Mouse (Mus musculus): ENCODE data around the gene Myo15. TPM values are rescaled to one million over a fixed set of nuclear protein-coding genes. Genes with fewer than 3 reads are reported as not detected.

Gene Myo15
- polyA plus RNA-seq, 1 experiment from 2014 or later = 0.08 TPM

DNA sequence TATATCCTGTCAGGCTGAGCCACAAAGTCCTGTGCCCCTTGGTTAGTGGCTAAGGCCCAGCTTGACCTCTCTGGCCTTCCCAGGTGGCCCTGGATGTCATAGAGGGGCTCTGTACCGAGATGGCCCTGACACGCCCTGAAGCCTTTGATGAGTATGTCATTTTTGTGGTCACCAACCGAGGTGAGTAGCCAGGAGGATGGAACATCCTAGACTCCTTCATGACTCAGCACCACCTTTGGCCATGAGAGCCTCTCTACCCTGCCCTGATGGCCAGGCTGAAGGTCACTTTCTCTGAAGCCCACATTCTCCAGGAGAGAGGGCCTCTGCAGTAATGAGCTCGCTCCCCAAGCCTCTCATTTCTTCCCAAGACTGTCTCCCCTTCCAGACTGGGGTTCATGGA lies 49.2 kb downstream of the Myo15 start:
- Histone ChIP-seq H3K4me3 (replicated peaks; ENCODE audit: low read length) (no peak overlapping the region), H3K27ac (ENCODE audit: low read length) (no peak overlapping the region), H3K9ac (replicated peaks; ENCODE audit: low read depth, low read length) (no peak overlapping the region), H3K36me3 (ENCODE audit: control insufficient read depth, insufficient read depth) (no peaks in the 10 kb centered on the region), H3K4me1 (replicated peaks; ENCODE audit: control insufficient read depth, insufficient read depth, low read length) (no peaks in the 10 kb centered on the region), H3K4me2 (ENCODE audit: low read length) (no peak overlapping the region), H3K9me3 (ENCODE audit: control insufficient read depth, low read length) (no peaks in the 10 kb centered on the region), H3K27me3 (replicated peaks; ENCODE audit: control insufficient read depth, insufficient read depth, low read length) (no peaks in the 10 kb centered on the region)
- no peak for ATAC-seq
- WGBS = 72% methylated on average over 4 of the region's 4 CpGs

DNA sequence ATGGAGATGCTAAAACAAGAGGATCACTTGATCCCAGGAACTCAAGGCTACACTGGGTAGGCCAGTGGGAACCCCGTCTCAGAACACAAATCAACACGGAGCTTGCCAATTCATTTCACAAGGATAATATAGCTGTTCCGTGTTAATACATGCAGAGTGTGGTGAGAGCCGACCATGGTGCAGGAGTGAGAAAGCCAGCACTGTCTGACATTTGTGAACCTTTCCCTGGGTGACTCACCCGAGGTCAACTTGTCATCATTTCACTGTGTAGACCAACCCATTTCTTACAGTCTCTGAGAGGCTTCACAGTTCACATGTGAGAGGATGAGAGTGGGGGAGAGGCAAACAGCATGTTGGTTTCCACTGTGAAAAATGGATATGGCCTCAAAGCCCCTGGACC lies 52.9 kb downstream of the Myo15 start:
- Histone ChIP-seq H3K4me3 (replicated peaks; ENCODE audit: low read length) (no peak overlapping the region), H3K4me1 (replicated peaks; ENCODE audit: control insufficient read depth, insufficient read depth, low read length) (no peaks in the 10 kb centered on the region), H3K36me3 (ENCODE audit: control insufficient read depth, insufficient read depth) (no peaks in the 10 kb centered on the region), H3K27me3 (replicated peaks; ENCODE audit: control insufficient read depth, insufficient read depth, low read length) (no peaks in the 10 kb centered on the region), H3K9ac (replicated peaks; ENCODE audit: low read depth, low read length) (no peak overlapping the region), H3K9me3 (ENCODE audit: control insufficient read depth, low read length) (no peaks in the 10 kb centered on the region), H3K27ac (ENCODE audit: low read length) (no peak overlapping the region), H3K4me2 (ENCODE audit: low read length) (no peak overlapping the region)
- ATAC-seq = no peak
- WGBS = 79% methylated on average over 5 of the region's 5 CpGs

DNA sequence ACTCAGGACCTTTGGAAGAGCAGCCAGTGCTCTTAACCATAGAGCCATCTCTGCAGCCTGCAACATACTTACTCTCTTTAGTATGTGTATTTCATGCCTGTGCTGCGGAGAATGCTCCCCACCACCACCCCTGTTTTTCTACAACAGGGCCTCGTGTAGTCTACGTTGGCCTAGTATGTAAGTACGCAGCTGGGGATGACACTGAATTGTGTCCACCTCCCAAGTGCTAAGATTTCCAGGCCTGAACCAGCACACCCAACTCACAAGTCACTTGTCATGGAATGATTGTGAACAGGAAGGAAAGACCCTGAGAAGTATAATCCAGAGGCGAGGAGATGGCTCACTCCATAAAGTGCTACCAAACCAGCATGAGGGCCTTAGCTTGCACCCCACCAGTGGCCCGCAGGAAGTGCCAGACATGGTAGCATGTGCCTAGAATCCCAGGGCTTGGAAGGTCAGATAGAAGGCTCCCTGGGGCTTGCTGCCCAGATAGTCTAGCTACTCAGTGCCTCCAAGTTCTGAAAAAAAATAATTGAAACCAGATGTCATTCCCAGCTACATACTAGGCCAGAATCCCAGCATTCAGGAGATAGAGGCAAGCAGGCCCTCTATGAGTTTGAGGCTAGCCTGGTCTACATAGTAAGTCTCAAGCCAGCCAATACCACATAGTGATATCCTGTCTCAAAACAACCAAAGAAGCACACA lies 53.7 kb downstream of the Myo15 start:
- no peak for ATAC-seq
- Histone ChIP-seq H3K9me3 (ENCODE audit: control insufficient read depth, low read length) (no peaks in the 10 kb centered on the region), H3K9ac (replicated peaks; ENCODE audit: low read depth, low read length) (no peak overlapping the region), H3K36me3 (ENCODE audit: control insufficient read depth, insufficient read depth) (no peaks in the 10 kb centered on the region), H3K4me3 (replicated peaks; ENCODE audit: low read length) (no peak overlapping the region), H3K27ac (ENCODE audit: low read length) (no peak overlapping the region), H3K27me3 (replicated peaks; ENCODE audit: control insufficient read depth, insufficient read depth, low read length) (no peaks in the 10 kb centered on the region), H3K4me2 (ENCODE audit: low read length) (no peak overlapping the region), H3K4me1 (replicated peaks; ENCODE audit: control insufficient read depth, insufficient read depth, low read length) (no peaks in the 10 kb centered on the region)
- 90% methylated on average over 6 of the region's 6 CpGs for WGBS

DNA sequence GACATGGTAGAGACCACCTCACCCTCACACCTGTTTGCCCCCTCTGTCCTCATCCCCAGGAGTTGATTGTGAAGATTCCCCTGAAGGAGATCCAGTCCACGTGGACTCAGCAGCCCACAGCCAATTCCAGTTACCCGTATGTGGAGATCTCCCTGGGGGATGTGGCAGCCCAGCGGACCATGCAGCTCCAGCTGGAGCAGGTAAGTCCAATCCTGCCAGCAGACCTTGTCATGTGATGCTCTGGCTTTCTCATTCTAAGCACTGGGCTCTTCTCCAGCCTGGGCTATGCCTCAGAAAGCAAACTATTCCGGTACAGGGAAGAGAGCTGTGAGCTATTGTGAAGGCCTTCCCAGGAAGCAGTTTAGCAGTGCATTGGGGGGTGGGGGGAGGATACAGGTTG lies 57.3 kb downstream of the Myo15 start:
- Histone ChIP-seq H3K36me3 (ENCODE audit: control insufficient read depth, insufficient read depth) (no peaks in the 10 kb centered on the region), H3K4me3 (replicated peaks; ENCODE audit: low read length) (no peak overlapping the region), H3K4me2 (ENCODE audit: low read length) (no peak overlapping the region), H3K27ac (ENCODE audit: low read length) (no peak overlapping the region), H3K4me1 (replicated peaks; ENCODE audit: control insufficient read depth, insufficient read depth, low read length) (no peaks in the 10 kb centered on the region), H3K9me3 (ENCODE audit: control insufficient read depth, low read length) (no peaks in the 10 kb centered on the region), H3K9ac (replicated peaks; ENCODE audit: low read depth, low read length) (no peak overlapping the region), H3K27me3 (replicated peaks; ENCODE audit: control insufficient read depth, insufficient read depth, low read length) (no peaks in the 10 kb centered on the region)
- 77% methylated on average over 4 of the region's 4 CpGs for WGBS
- ATAC-seq = no peak

DNA sequence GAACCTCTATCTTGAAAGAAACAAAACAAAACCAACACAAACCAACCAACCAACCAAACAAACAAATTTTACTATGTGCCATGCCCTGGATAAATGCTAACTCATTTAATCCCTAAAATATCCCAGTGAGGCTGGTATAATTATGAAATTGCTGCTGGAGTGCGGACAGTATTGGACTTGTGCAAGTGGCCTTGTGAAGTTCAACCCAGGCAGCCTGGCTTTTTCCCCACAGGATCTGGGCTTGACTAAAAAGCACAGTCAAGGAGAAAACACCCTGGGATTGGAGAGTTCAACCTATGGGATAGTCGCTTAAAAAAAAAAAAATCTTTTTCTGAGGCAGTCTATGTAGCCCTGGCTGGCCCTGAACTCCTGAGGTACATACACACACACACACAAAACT lies 66.5 kb downstream of the Myo15 start:
- Histone ChIP-seq H3K4me1 (replicated peaks; ENCODE audit: control insufficient read depth, insufficient read depth, low read length) (peaks cover 24% of the 10 kb centered on the region), H3K27ac (ENCODE audit: low read length) (peak overlapping the region; percentile 99), H3K36me3 (ENCODE audit: control insufficient read depth, insufficient read depth) (no peaks in the 10 kb centered on the region), H3K27me3 (replicated peaks; ENCODE audit: control insufficient read depth, insufficient read depth, low read length) (no peaks in the 10 kb centered on the region), H3K9ac (replicated peaks; ENCODE audit: low read depth, low read length) (peak overlapping the region; percentile 68), H3K4me3 (replicated peaks; ENCODE audit: low read length) (no peak overlapping the region), H3K4me2 (ENCODE audit: low read length) (peak overlapping the region; percentile 89; the same call in 1 of the 2 replicates), H3K9me3 (ENCODE audit: control insufficient read depth, low read length) (no peaks in the 10 kb centered on the region)
- 91% methylated on average over 2 of the region's 2 CpGs for WGBS
- ATAC-seq = no peak

DNA sequence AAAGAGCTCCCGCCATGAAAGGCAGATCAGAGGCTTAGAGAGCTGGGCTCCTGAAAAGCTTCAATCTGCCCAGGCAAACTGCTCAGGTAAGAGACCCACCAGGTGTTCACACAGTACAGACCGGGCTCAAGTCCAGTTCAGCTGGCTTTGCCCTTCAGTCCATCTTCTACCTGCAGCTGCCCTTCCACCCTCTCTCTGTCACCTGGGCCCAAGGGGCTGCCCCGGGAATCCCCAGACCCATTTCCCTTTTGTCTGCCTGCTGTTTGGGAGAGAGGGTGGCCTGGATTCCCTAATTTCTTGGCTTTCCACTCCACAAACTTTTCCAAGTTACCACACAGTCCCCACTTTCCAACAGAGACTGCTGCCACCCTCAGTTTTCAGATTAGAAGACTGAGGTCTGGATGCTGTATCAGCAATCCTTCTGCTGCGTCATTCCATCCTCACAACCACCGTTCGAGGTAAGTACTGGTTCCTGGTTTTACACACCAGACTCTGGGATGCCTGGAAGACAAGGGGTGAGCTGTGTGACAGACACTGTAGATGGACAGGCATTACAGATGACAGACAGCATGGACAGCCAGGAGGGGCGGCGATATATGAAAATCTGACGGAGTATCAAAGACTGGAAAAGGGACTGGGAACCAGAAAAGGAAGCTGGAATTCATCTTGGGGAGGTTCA lies 67.2 kb downstream of the Myo15 start, which contains the start of gene Alkbh5:
Alkbh5 (plus strand) TSS at position 202 of the 679 bp plus-strand sequence.
- Histone ChIP-seq H3K4me1 (replicated peaks; ENCODE audit: control insufficient read depth, insufficient read depth, low read length) (peaks cover 30% of the 10 kb centered on the region), H3K9me3 (ENCODE audit: control insufficient read depth, low read length) (no peaks in the 10 kb centered on the region), H3K36me3 (ENCODE audit: control insufficient read depth, insufficient read depth) (no peaks in the 10 kb centered on the region), H3K4me3 (replicated peaks; ENCODE audit: low read length) (peak within 1 kb of the TSS; percentile 98), H3K4me2 (ENCODE audit: low read length) (peak within 1 kb of the TSS; percentile 89), H3K27me3 (replicated peaks; ENCODE audit: control insufficient read depth, insufficient read depth, low read length) (no peaks in the 10 kb centered on the region), H3K9ac (replicated peaks; ENCODE audit: low read depth, low read length) (peak within 1 kb of the TSS; percentile 68), H3K27ac (ENCODE audit: low read length) (peak within 1 kb of the TSS; percentile 99)
- 0 out of 2 replicates have a peak, but pooled peaks have one; percentile 0 for ATAC-seq
- 14% methylated on average over 9 of the region's 9 CpGs for WGBS

DNA sequence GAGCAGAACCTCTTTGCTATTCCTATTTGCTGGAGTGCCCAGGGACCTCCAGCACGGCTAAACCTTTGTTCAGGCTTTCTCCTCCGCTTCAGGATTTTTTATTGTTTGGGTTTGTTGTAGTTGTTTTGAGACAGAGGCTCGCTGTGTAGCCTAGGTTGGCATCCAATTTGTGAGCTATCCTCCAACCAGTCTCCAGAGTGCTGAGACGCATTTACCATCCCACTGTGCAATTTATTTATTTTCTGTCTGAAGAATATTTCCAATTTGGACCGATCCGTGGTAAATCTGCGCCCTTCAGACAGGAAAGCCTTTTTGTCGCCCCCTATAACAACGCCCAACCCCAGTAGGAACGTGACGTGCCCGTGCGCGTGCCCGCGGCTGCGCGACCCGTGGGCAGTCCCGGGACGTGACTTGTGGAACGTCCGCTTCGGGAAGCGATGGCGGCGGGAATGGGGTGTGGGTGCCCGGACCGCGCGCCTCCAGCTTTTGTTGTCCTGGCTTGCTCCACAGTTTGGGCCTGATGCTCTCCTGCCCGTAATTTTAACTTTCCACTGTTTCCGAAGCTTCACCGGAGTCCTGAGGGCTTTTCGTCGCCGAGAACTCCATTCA lies 67.8 kb downstream of the Myo15 start:
- peak overlapping the region; percentile 89 for H3K4me2 ChIP-seq (ENCODE audit: low read length)
- H3K36me3 ChIP-seq (ENCODE audit: control insufficient read depth, insufficient read depth) = no peaks in the 10 kb centered on the region
- H3K27ac ChIP-seq (ENCODE audit: low read length) = peak overlapping the region; percentile 99
- H3K27me3 ChIP-seq (replicated peaks; ENCODE audit: control insufficient read depth, insufficient read depth, low read length) = no peaks in the 10 kb centered on the region
- peak; percentile 74 for ATAC-seq
- H3K4me1 ChIP-seq (replicated peaks; ENCODE audit: control insufficient read depth, insufficient read depth, low read length) = peaks cover 34% of the 10 kb centered on the region
- peak overlapping the region; percentile 68 for H3K9ac ChIP-seq (replicated peaks; ENCODE audit: low read depth, low read length)
- H3K4me3 ChIP-seq (replicated peaks; ENCODE audit: low read length) = peak overlapping the region; percentile 98
- 0% methylated on average over 37 of the region's 37 CpGs for WGBS
- H3K9me3 ChIP-seq (ENCODE audit: control insufficient read depth, low read length) = no peaks in the 10 kb centered on the region

DNA sequence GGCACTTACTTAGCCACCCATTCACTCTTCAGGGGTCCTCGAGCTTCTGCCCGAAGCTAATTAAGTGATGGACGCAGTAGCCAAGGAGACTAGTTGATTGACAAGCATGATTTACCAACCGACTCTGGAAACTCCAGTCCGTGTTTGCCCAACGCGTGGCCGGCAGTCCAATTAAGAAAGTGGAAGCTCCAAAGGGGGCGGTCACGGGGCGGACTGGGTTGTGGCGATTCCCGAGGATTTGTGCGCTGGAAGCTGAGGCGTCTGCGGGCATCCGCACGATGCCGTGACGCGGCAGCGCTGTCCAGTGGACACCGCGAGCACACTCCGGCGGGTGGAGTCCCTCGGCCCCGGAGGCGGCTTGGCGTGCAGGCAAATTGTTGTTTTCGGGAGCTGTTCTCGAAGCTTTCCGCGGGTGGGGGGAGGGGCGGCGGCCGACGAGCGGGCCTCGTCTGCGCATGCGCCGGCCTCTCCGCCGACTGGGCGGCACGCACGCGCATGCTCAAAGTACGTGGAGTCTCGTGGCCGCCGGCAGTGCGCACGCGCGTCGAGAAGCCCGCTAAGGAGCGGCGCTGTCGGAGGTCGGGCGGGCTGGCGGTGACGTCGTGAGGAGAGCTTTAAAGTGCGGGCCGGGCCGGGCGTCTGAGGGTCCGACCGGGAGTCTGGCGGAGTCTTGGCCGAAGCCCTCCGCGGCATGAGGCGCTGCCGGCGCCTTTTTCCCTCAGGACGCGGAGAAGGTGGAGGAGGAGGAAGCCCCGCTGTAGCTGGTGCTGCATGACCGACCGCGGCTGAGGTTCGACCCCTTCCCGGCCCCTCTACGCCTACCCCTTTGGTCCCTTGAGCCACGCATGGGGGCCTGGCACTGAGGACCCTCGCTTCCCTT lies 68.6 kb downstream of the Myo15 start:
- under 1% methylated on average over 89 of the region's 91 CpGs for WGBS
- no peaks in the 10 kb centered on the region for H3K27me3 ChIP-seq (replicated peaks; ENCODE audit: control insufficient read depth, insufficient read depth, low read length)
- peaks cover 38% of the 10 kb centered on the region for H3K4me1 ChIP-seq (replicated peaks; ENCODE audit: control insufficient read depth, insufficient read depth, low read length)

More for the DNA sequence above, 68.6 kb downstream of the Myo15 start:
- no peaks in the 10 kb centered on the region for H3K9me3 ChIP-seq (ENCODE audit: control insufficient read depth, low read length)
- peak overlapping the region; percentile 99 for H3K27ac ChIP-seq (ENCODE audit: low read length)
- 0 out of 2 replicates have a peak, but pooled peaks cover 2% of the 10 kb centered on the region for H3K36me3 ChIP-seq (ENCODE audit: control insufficient read depth, insufficient read depth)
- peak; percentile 89 for ATAC-seq
- peak overlapping the region; percentile 91 for H3K4me2 ChIP-seq (ENCODE audit: low read length)
- H3K4me3 ChIP-seq (replicated peaks; ENCODE audit: low read length) = peak overlapping the region; percentile 98
- peak overlapping the region; percentile 68 for H3K9ac ChIP-seq (replicated peaks; ENCODE audit: low read depth, low read length)

Measured in forebrain, embryonic 16.5 days (tissue).